Mouse (Mus musculus) frontal cortex, postnatal 10 days (tissue): ENCODE measurements around the gene Taok3.

Experiments used
- DNase-seq, 2 experiments: peaks; one replicate each; pipeline ENCODE4 v3.0.0; 2022; ENCODE audit warnings: low spot score in 2 of 2, mixed read lengths in 1 of 2

The Taok3 gene

DNA sequence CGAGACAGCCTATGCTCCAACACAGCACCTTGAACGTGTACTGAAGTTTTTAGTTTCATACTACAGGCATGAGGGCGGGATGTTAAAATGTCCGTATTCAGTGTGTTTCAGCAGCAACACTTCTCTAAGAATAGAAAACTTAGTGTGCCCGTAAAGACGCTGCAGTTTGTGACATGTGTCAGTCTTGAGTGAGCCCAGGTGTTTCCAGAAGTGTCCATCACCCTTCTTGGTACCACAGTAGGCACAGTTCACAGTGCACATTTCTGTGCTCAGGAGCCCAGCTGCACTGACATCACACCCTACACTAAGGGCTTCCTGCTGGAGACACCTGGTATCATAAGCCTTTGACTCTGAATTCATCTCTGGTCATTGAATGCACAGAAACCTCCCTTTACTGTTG is 58.6 kb downstream of the Taok3 start:
- DNase-seq: no peak

DNA sequence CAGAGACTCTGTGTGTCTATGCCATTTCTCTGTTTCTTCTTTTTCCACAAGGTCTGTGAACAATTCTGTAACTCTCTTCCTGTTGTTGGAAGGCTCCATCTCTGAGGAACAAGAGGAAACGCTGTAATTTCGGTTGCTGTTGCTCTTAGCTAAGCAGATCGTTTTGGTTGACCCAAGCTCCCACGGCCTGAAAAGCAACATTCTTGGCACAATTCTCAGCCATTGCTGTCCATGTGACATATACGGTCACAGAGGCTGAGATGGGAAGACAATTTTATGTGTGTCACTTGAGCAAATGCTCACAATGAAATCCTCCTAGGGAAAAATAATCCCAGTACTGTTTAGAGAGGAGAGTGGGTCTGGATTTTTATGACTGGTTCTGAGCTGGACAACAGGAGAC is 62.0 kb downstream of the Taok3 start:
- no peak for DNase-seq

DNA sequence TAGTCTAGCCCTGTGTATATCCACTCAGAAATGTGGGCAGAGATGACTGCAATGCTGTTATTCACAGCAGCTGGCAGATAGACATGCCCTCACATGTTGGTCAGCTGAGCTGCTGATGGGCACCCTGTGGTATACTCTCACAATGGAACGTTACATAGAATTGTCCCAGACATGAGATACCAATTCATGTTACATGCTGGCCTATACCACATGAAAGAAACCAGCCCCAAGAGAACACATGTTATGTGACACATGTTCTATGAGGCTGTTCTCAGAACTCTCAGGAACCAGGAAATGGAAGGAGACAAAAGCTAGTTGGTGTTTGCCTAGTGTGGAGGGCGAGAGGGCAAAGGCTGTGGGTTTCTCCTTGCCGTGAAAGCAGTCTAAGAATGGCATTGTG is 62.5 kb downstream of the Taok3 start:
- no peak for DNase-seq

DNA sequence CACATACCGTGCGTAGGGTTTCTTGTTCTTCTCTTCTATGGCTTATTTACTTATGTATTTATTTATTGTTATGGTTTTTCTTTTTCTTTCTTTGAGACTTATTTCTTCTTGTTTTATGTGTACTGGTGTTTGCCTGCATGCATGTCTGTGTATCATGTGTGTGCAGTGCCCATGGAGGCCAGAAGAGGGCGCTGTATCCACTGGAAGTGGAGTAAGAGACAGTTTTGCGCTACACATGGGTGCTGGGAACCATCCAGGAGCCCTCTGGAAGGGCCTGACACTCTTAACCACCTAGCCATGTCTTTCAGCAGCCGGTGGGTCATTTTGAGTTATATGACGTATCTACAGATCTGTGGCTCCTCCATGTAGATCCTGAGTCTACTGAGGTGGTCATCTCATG is 64.9 kb downstream of the Taok3 start:
- no peak for DNase-seq

DNA sequence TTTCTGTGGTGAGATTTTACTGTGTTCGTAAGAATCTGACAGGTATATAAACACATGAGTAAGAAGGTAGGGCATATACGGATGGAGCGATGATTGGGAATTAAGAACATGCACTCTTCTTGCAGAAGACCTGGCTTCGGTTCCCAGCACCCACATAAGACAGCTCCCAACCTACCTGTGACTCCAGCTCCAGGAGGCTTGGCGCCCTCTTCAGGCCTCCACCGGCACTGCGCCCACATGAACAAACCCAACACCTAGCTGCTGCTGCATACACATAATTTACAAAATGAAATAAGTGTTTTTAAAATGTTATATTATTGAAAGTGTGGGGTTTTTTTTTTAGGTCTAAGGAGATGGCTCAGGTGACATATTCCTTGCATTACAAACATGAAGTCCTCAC is 65.7 kb downstream of the Taok3 start:
- DNase-seq: no peak

DNA sequence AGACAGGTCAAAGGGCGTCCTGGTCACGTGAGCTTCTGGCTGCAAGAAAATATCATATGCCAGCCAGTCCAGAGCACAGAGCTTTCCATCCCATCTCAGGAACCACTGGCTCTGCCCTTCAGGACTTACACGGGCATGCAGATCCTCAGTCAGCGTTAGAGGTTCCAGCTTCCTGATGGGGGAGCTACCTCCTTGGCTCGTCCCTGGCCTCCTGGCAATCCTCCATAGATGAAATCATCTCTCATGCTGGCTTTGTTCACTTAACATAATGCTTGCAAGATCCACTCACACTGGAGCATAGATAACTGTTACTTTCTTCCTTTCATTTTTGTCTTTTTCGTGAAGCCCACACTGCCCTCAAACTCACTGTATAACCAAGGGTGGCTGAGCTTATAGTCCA is 72.1 kb downstream of the Taok3 start:
- no peak for DNase-seq

DNA sequence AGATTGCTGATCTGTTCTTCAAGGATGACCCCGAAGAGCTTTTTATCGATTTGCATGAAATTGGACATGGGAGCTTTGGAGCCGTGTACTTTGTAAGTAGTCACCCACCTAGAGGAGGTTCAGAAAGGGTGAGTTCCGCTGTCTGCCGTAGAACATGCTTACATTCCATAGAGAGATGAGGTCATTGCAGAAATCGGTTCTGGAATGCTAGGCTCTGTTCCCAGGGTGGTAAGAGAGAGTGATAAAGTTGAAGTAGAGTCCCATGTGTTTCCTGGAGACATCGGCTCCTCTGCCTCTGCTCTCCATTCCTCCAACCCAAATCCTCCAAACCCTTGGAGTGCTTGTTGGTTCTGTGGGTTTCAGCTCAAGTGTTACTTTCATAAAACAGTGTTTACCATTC is 73.8 kb downstream of the Taok3 start:
- no peak for DNase-seq

DNA sequence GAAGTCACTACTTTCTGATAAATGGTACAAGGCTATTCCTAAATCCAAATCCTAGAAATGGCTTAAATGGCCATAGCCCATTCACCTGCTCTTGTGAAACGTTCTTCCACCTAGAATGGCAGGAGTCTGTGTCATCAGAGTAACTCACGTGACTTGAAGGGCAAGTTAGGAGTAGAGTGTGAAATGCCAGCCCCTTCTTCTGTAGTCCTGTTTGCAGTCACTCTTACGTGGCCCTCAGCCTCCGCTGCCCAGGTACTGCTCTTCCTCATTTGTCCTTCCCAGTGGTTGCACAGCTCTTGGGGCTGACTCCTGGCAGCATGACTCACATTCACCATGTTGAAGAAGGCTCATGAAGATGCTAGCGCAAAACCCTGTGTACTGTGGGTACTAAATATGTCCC is 74.7 kb downstream of the Taok3 start:
- no peak for DNase-seq

DNA sequence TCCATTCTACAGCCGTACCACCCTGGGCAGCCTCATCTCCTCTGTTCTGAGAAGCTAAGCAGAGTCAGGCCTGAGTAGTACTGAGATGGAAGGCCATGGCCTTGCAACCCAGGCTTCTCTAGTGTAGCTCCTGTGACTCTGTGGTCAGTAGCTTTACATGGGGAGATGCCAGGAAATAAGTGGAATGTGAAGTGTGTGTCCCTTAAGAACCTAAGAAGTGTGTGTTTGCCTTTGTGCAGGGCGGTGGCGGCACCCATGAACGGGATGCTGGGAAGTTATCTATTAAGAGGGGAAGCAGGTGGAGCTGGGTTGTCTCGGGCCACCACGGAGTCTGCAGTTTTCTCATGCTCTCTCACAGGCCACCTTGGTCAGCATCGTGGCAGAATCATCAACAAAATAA is 76.6 kb downstream of the Taok3 start:
- no peak for DNase-seq

DNA sequence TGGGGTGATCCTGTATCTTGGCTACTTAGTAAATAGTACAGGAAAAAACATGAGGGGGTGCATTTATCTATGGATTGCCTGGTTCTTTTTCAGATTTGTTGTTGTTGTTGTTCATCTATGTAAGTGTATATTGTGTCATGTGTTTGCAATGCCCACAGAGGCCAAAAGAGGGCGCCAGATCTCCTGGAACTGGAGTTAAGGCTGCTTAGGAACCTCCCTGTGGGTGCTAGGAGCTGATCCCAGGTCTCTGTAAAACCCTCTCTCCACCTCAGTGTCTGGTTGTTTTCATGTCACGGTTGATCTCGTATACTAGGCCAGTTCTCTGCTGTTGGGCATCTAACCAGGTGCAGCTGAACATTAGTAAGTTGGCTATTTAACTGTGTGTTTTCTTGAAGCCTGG is 78.5 kb downstream of the Taok3 start:
- no peak for DNase-seq

DNA sequence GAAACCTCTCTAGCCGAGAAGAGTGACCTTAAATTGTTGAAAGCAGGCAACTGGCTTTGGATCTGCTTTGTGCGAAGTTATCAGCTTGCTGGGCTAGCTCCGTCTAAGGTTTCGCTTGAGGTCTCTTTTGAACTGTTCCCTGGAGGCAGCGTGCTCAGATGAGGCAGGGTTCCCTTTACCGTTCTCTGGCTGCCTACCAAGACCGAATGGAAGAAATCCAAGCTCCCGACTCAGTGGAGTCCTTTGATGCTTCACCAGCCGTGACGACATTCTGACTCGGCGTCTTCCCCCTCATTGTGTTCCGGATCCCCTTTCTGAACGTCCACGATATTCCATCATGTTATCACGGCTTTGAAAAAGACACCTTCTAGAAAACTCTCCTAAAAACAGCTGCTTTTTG is 87.4 kb downstream of the Taok3 start:
- no peak for DNase-seq

DNA sequence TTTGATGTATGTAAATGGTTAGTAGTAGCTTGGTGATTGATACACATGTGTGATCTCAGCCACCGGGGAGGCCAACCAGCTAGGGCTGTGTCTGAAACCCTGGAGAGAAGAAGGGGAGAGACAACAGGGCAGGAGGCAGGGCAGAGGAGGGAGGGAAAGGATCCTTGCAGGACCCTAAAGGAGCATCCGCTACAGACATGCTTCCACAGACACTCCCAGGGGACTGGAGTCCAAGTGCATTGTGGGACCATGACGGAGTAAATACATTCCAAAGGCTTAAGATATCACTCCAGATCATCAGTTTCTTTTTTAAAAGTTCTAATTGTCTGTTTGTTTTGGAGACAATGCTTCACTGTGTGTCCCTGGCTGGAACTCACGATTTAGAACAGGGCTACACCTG is 94.1 kb downstream of the Taok3 start:
- DNase-seq: no peak

DNA sequence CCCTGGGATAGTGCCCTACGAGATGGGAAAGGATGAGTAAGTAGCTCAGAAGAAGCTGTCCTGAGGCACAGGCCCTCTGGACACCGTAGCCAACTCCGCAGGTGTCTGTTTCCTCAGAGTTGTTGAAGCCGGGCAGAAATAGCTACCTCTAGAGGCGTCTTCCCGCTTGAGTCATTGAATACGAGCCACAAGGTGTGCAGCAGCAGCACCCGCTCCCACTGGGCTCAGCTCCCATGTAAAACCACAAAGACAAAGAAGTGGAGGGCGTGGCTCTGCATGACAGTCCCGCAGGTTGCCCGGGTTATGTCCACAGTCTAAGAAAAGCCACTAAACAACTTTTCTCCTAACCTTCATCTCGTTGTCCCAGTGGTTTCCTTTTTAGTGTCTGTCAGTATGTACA is 111.1 kb downstream of the Taok3 start:
- DNase-seq: no peak

DNA sequence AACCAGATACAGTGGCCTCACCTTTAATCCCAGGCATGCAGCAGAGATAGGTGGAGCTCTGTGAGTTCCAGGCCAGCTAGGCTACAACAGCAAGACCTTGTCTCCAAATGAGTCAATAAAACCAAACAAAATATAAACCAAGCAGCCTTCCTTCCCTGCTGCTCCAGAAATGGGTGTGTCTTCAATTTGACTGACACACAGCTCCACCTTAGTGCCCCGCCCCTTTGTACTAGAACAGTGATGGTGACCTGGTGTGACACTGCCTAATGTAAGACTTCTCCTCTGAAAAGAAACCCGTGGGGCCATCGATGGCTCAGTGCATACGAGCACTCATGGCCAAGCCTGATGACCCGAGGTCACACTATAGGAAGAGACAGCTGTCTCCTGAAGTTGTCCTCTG is 116.6 kb downstream of the Taok3 start:
- DNase-seq: no peak

DNA sequence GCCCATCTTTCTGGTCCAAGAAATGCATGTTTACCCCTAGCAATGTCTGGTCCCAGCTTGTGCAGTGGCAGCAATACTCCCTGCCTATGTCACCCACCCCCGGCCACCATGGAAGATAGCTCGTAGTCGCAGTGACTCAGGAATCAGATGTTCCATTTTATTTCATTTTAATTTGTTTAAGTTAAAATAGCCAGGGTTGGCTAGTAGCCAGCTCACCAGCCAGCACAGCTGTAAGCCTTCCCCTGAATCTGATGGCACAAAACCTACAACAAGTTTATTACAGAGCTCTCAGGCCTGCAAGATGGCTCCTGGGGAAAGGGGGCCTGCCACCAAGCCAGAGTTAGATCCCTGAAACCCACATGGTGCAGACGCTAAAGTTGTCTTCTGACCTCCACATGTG is 119.2 kb downstream of the Taok3 start:
- DNase-seq: no peak

DNA sequence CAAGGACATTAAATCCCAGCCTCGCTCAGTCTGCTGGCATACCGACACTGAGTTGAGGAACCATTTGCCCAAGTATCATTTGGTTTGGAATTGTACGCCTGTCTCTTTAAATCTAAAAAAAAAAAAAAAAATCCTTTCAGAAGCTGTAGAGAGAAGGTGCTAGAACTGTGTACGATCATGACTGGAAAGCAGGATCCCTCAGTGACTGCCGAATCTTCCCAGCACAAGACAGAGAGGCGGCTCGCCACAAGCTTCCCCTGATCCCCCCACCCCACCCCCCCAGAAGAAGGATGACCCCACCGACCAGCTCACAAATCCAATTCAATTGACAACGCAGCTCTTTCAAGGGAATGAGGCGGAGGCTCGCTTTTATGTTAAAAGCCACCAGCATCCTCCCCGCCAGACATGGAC is 120.4 kb downstream of the Taok3 start:
- DNase-seq: no peak

DNA sequence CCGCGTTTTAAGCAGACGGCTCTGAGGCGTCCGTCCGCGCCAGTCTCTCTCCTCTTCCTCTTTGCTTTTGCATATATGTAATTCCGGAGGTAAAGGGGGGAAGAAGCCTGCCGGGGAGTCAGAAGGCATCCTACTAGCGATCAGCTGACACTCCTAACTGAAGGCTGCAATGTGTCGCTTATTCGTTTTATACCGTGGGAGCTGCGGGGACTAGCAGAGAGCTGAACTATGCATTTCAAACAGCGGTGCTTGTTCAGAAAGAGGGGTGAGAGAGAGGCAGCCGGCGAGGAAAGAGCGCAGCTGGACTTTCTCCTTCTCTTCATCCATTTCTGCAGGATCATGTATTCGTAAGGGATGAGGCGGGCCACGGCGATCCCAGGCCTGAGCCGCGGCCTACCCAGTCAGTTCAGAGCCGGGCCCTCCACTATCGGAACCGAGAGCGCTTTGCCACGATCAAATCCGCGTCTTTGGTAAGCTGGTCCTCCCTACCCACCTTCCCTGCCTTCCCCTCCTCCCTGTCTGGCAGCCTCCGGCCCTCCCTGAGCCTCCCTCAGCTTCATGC is 120.9 kb downstream of the Taok3 start:
- peak in 1 of 2 experiments; percentile 53 for DNase-seq

DNA sequence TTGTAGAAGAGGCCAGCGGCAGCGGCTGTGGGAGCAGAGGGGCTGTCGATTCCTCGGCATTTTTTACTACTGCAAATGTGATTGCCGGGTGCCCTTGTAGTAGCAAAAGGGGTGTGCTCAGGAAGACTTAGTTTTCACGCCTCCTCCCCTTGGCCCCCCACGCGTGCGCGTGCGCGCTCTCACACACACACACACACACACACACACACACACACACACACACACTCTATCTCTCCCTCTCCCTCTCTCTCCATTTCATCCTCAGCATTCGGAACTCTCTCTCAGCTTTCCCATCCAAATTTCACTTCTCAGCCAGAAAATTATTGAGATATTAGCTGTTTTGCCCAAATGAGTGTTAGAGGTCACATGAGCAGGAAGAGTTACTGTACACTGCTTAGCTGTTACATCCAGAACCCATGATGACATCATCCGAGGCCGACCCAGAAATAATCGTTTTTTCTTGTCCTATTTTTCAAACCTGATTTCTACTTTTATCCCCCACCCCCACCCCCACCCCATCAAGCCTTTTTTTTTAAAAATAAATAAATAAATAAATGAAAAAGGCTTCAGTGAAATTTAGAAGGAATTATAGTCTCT is 122.1 kb downstream of the Taok3 start:
- peak; percentile 65 to 72 for DNase-seq

DNA sequence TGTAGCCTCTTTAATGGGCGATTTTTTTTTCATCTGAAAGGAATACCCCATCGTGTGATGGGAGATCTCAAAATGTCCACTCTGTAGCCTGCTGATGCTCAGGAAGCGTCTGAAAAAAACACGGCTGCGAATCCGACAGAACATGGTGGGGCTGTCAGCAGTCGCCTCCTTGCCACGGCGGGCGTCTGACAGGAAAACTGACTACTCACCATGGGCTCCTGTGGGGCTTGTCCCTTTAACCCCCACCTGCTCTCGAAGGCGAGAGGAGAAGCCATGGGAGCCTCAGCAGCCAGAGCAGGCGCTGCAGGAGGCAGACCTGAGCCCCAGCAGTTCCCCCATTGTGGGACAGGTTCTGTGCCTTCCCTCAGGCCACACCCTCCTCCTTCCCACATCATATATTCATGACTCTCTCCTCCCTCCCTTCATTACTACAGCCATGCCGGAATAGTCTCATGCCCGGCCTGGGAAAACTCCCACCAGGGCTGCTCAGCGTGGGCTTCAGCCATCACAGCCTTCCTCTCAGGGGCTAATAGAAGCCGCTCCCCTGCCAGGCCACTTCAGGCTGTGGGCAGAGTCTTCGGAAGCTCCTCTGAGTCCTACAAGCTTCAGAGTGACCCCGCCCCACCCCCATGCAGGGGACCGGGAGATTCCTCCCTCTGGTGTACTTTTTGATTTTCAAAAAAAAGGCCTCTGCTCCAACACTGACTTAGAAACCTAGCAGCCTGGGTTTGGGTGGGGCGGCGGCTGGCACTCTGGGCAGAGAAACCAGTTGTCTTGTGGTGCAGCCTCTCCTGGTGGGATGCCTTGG is 122.9 kb downstream of the Taok3 start:
- peak in 1 of 2 experiments; percentile 37 for DNase-seq

DNA sequence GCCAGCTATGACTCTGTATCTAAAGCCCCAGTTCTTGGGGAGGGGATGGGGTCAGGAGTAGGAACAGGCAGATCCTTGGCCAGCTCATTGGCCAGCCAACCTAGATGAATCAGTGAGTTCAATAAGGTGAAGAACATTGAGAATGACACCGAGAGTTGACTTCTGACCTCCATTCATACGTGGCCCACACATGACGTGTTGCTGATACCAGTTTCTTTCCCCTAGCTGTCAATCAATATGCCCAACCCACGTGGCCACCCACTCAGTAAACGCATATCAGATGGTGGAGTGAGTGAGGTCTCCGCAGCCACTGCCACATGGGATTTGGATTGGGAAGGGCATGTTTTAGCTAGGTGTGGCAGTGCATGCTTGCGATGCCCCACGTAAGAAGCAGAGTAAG is 125.2 kb downstream of the Taok3 start:
- DNase-seq: no peak

DNA sequence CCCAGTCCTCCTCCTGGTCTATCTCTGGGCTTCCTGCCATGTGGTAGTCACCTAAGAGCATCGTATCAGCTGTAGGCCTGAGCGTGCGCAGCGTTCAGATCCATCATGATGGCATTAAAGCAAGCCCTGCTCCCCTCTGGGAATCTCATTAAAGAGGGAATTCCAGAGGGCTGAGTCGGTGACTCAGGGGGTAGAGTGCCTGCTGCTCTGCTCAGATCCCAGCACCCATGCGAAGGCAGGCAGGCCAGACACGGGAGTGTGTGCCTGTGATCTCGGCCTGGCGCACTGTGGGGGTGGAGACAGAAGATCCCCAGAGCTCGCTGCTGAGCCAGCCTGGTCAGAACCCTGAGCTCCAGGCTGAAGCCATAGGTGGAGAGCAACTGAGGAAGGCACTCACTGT is 128.4 kb downstream of the Taok3 start:
- no peak for DNase-seq

DNA sequence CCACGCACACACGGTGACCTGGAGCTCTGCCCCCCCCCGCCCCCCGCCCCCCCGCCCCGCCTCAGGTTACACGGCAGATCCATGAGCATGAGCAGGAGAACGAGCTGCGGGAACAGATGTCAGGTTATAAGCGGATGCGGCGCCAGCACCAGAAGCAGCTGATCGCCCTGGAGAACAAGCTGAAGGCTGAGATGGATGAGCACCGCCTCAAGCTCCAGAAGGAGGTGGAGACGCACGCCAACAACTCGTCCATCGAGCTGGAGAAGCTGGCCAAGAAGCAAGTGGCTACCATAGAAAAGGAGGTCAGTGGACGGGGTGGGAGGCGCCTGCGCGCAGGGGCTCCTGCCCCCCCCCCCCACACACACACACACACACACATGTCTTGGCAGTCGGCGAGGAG is 130.9 kb downstream of the Taok3 start:
- no peak for DNase-seq

DNA sequence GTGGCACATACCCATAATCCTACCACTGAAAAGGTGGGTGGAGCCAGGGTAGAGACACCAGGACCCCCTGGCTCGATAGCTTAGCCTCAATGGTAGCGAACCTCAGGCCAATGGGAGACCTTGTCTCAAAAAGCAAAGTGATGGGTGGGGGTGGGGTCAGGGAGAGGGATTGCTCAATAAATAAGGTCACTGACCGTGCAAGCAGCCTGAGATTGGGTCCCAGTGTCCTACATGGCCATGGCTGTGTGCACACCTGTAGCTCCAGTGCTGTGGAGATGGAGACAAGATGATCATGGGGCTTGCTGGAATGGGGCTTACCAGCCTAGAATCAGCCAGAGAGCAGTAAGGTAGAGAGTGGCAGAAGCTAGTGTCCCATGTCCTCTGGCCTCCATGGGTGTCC is 131.8 kb downstream of the Taok3 start:
- no peak for DNase-seq
